In the genomic region with DNA sequence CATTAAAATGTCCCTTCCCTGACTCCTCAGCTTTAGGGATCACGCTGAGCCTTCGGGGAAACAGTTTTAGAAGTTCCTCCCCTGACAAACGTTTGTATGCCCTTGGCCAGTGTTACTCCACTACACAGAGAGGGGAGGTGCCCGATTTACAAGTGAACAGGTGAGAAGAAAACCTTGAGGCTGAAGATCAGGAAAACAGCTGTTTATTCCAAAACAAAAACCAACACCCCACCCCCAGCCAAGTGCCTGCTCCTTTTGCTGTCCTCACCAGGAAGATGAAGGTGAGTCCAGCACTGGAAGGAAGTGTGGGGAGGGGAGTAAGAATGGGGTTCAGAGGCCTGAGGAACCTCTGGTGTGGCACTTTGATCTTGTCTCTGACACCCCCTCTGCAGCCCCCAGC, we compare ENCODE assay signal across 21 mouse cellular contexts. TPM values are rescaled to one million over a fixed set of nuclear protein-coding genes. Genes with fewer than 3 reads are reported as not detected.
"Had no signal": no experiment of that assay in that cellular context is flagged by ENCODE, and none has a peak within 500 bp of the region (broad histone marks: within the 10 kb centered on the region; RNA-seq: fewer than 3 reads in every experiment).

No protein-coding gene starts in this region.

- DNase-seq: lung, adult 18-20 months; lung, postnatal 10 days; lung, postnatal 4 days; midbrain, embryonic 14.5 days; retina, postnatal 1 day; right cerebral cortex, adult 18-20 months; right cerebral cortex, postnatal 25 days; right cerebral cortex, postnatal 4 days; spleen, adult 18-20 months; thymus, adult 2 months; thymus, postnatal 36 days had no signal

- ATAC-seq: midbrain, embryonic 16.5 days had no signal

- H3K4me2 ChIP-seq: midbrain, embryonic 12.5 days; neural tube, embryonic 13.5 days; neural tube, embryonic 15.5 days had no signal

- H3K36me3 ChIP-seq: midbrain, embryonic 10.5 days had no signal

- H3K4me1 ChIP-seq: midbrain, embryonic 12.5 days; neural tube, embryonic 13.5 days; neural tube, embryonic 15.5 days had no signal

- H3K27ac ChIP-seq: liver, embryonic 14.5 days; midbrain, embryonic 10.5 days; midbrain, embryonic 12.5 days; neural tube, embryonic 13.5 days; neural tube, embryonic 15.5 days had no signal

- H3K9ac ChIP-seq: liver, embryonic 14.5 days; midbrain, embryonic 12.5 days; neural tube, embryonic 13.5 days; neural tube, embryonic 15.5 days had no signal

- H3K9me3 ChIP-seq: midbrain, embryonic 10.5 days; midbrain, embryonic 12.5 days; neural tube, embryonic 13.5 days; neural tube, embryonic 15.5 days had no signal

- H3K4me3 ChIP-seq: midbrain, embryonic 10.5 days; midbrain, embryonic 12.5 days; myocyte; neural tube, embryonic 13.5 days; neural tube, embryonic 15.5 days had no signal

- H3K27me3 ChIP-seq: neural tube, embryonic 15.5 days had no signal

RNA-seq across cellular contexts. Expression of a gene that starts 19.1 kb away (rescaled TPM):
- polyA plus RNA-seq: liver, embryonic 16.5 days; myocyte had no signal

RNA-seq across cellular contexts. Expression of a gene that starts 42.6 kb away (rescaled TPM):
- polyA plus RNA-seq: liver, embryonic 14.5 days; liver, embryonic 16.5 days; midbrain, embryonic 10.5 days; midbrain, embryonic 12.5 days; midbrain, embryonic 14.5 days; myocyte; neural tube, embryonic 11.5 days; neural tube, embryonic 13.5 days; neural tube, embryonic 15.5 days; small intestine, adult 2 months; thymus, adult 2 months had no signal
